13 mouse cellular contexts compared by ENCODE assay signal in genomic region chr10:128773685-128774084, GRCm38 (mm10). TPM values are rescaled to one million over a fixed set of nuclear protein-coding genes. Genes with fewer than 3 reads are reported as not detected.
A peak's percentile ranks its signal among the peaks of the same experiment; 100 is the strongest.
DNase-seq lines count a peak whose midpoint lies in the region; ATAC-seq and TF ChIP-seq lines count a peak whose summit lies in the region.
"Had no signal": no experiment of that assay in that cellular context is flagged by ENCODE, and none has a peak within 500 bp of the region (broad histone marks: within the 10 kb centered on the region; RNA-seq: fewer than 3 reads in every experiment).

No protein-coding gene starts in this region.

- no peak overlapping the region for H3K9ac ChIP-seq in hindbrain, embryonic 11.5 days (ENCODE audit: low read depth, low read length)
- H3K9ac ChIP-seq in hindbrain, embryonic 14.5 days = no peak overlapping the region
- no peak overlapping the region for H3K9ac ChIP-seq in stomach, postnatal 0 days (ENCODE audit: low read length)
- H3K9ac ChIP-seq: embryonic facial prominence, embryonic 12.5 days; heart, embryonic 13.5 days had no signal

- H3K4me3 ChIP-seq in hindbrain, embryonic 11.5 days (ENCODE audit: low read depth, low read length) = no peak overlapping the region
- H3K4me3 ChIP-seq in hindbrain, embryonic 14.5 days (replicated peaks; ENCODE audit: low read length) = no peak overlapping the region
- H3K4me3 ChIP-seq in stomach, postnatal 0 days (ENCODE audit: low read depth, low read length) = no peak overlapping the region
- H3K4me3 ChIP-seq: embryonic facial prominence, embryonic 12.5 days; heart, embryonic 13.5 days had no signal

- 40% methylated on average over 5 of the region's 5 CpGs for WGBS in hindbrain, embryonic 11.5 days
- WGBS in hindbrain, embryonic 14.5 days = 36% methylated on average over 5 of the region's 5 CpGs
- WGBS in stomach, postnatal 0 days = 26% methylated on average over 5 of the region's 5 CpGs

- H3K27me3 ChIP-seq in hindbrain, embryonic 11.5 days (ENCODE audit: control insufficient read depth, insufficient read depth, low read length) = no peaks in the 10 kb centered on the region
- H3K27me3 ChIP-seq in hindbrain, embryonic 14.5 days (ENCODE audit: control insufficient read depth, insufficient read depth, low read length) = no peaks in the 10 kb centered on the region
- no peaks in the 10 kb centered on the region for H3K27me3 ChIP-seq in stomach, postnatal 0 days (ENCODE audit: control insufficient read depth, insufficient read depth, low read length)
- H3K27me3 ChIP-seq: embryonic facial prominence, embryonic 12.5 days; heart, embryonic 13.5 days had no signal

- no peak overlapping the region for H3K4me2 ChIP-seq in hindbrain, embryonic 11.5 days (replicated peaks; ENCODE audit: low read depth, low read length)
- no peak overlapping the region for H3K4me2 ChIP-seq in hindbrain, embryonic 14.5 days (replicated peaks)
- no peak overlapping the region for H3K4me2 ChIP-seq in stomach, postnatal 0 days (replicated peaks; ENCODE audit: low read depth)
- H3K4me2 ChIP-seq: embryonic facial prominence, embryonic 12.5 days; heart, embryonic 13.5 days had no signal

- TF ChIP-seq CTCF in stomach, postnatal 0 days (IDR thresholded peaks at IDR 0.05; ENCODE audit: low read depth) = peak; percentile 66

- H3K27ac ChIP-seq in hindbrain, embryonic 11.5 days (ENCODE audit: low read depth, low read length) = no peak overlapping the region
- H3K27ac ChIP-seq in hindbrain, embryonic 14.5 days = no peak overlapping the region
- H3K27ac ChIP-seq in stomach, postnatal 0 days (replicated peaks) = no peak overlapping the region
- H3K27ac ChIP-seq: embryonic facial prominence, embryonic 12.5 days; heart, embryonic 13.5 days had no signal

- DNase-seq in hindbrain, embryonic 11.5 days (ENCODE audit: low spot score) = peak; percentile 10
- DNase-seq in hindbrain, embryonic 14.5 days (ENCODE audit: low spot score) = no peak
- peak; percentile 28 for DNase-seq in retina, embryonic 14.5 days (ENCODE audit: low spot score)
- no peak for DNase-seq in retina, postnatal 1 day
- peak; percentile 32 for DNase-seq in embryo, embryonic 10.5 days (ENCODE audit: low spot score)
- DNase-seq in stomach, postnatal 0 days (ENCODE audit: low spot score) = no peak
- DNase-seq in thymus, adult 18-20 months = no peak
- no peak for DNase-seq in right cerebral cortex, postnatal 10 days (ENCODE audit: low spot score in 2 of 2)
- DNase-seq: kidney, adult 8-10 months; lung, postnatal 10 days; right cerebral cortex, adult 18-20 months had no signal

- no peak for TF ChIP-seq EP300 in stomach, postnatal 0 days (optimal IDR thresholded peaks at IDR 0.05)

- ATAC-seq in hindbrain, embryonic 11.5 days (ENCODE audit: low FRiP score) = no peak
- no peak for ATAC-seq in hindbrain, embryonic 14.5 days (ENCODE audit: low FRiP score)
- ATAC-seq in stomach, postnatal 0 days (ENCODE audit: low FRiP score, low TSS enrichment) = no peak

- no peaks in the 10 kb centered on the region for H3K4me1 ChIP-seq in hindbrain, embryonic 11.5 days (replicated peaks; ENCODE audit: control insufficient read depth, insufficient read depth, low read length)
- H3K4me1 ChIP-seq in hindbrain, embryonic 14.5 days (replicated peaks; ENCODE audit: control insufficient read depth, insufficient read depth, low read length) = no peaks in the 10 kb centered on the region
- H3K4me1 ChIP-seq in stomach, postnatal 0 days (replicated peaks; ENCODE audit: control insufficient read depth, insufficient read depth) = no peaks in the 10 kb centered on the region
- H3K4me1 ChIP-seq: embryonic facial prominence, embryonic 12.5 days had no signal

- H3K9me3 ChIP-seq in hindbrain, embryonic 11.5 days (ENCODE audit: control insufficient read depth, low read length) = no peaks in the 10 kb centered on the region
- no peaks in the 10 kb centered on the region for H3K9me3 ChIP-seq in hindbrain, embryonic 14.5 days (ENCODE audit: control insufficient read depth, low read length)
- H3K9me3 ChIP-seq in stomach, postnatal 0 days (ENCODE audit: control insufficient read depth, low read length) = no peaks in the 10 kb centered on the region
- H3K9me3 ChIP-seq: embryonic facial prominence, embryonic 12.5 days had no signal

- H3K36me3 ChIP-seq in hindbrain, embryonic 11.5 days (ENCODE audit: control insufficient read depth, insufficient read depth, low read length) = no peaks in the 10 kb centered on the region
- H3K36me3 ChIP-seq in hindbrain, embryonic 14.5 days (replicated peaks; ENCODE audit: control insufficient read depth, insufficient read depth) = no peaks in the 10 kb centered on the region
- no peaks in the 10 kb centered on the region for H3K36me3 ChIP-seq in stomach, postnatal 0 days (ENCODE audit: control insufficient read depth, insufficient read depth, low read length)
- H3K36me3 ChIP-seq: embryonic facial prominence, embryonic 12.5 days had no signal

RNA-seq across cellular contexts. Expression of gene Mmp19, which starts 17.0 kb away (rescaled TPM):
- 0.27 and 0.49 TPM in 2 replicates for polyA plus RNA-seq in hindbrain, embryonic 11.5 days (2014; fragmentation: Nextera tagmentation; extraction: Ambion mirVana)
- 0.65 and 0.80 TPM in 2 replicates for polyA plus RNA-seq in hindbrain, embryonic 14.5 days (2014; fragmentation: Nextera tagmentation; extraction: Ambion mirVana)
- polyA plus RNA-seq in stomach, postnatal 0 days (2015; fragmentation: Nextera tagmentation; extraction: Ambion mirVana) = 2.0 and 2.1 TPM in 2 replicates

RNA-seq across cellular contexts. Expression of gene Pym1, which starts 26.0 kb away (rescaled TPM):
- 44.5 and 48.3 TPM in 2 replicates for polyA plus RNA-seq in hindbrain, embryonic 11.5 days (2014; fragmentation: Nextera tagmentation; extraction: Ambion mirVana)
- polyA plus RNA-seq in hindbrain, embryonic 14.5 days (2014; fragmentation: Nextera tagmentation; extraction: Ambion mirVana) = 38.6 and 42.0 TPM in 2 replicates
- polyA plus RNA-seq in stomach, postnatal 0 days (2015; fragmentation: Nextera tagmentation; extraction: Ambion mirVana) = 22.7 and 24.1 TPM in 2 replicates

RNA-seq across cellular contexts. Expression of gene Dgka, which starts 29.0 kb away (rescaled TPM):
- polyA plus RNA-seq in hindbrain, embryonic 11.5 days (2014; fragmentation: Nextera tagmentation; extraction: Ambion mirVana) = 5.0 and 6.2 TPM in 2 replicates
- polyA plus RNA-seq in hindbrain, embryonic 14.5 days (2014; fragmentation: Nextera tagmentation; extraction: Ambion mirVana) = 6.9 and 7.7 TPM in 2 replicates
- polyA plus RNA-seq in stomach, postnatal 0 days (2015; fragmentation: Nextera tagmentation; extraction: Ambion mirVana) = 14.6 and 15.7 TPM in 2 replicates

RNA-seq across cellular contexts. Expression of gene Dnajc14, which starts 30.2 kb away (rescaled TPM):
- polyA plus RNA-seq in hindbrain, embryonic 11.5 days (2014; fragmentation: Nextera tagmentation; extraction: Ambion mirVana) = 31.8 and 34.7 TPM in 2 replicates
- 34.6 and 35.1 TPM in 2 replicates for polyA plus RNA-seq in hindbrain, embryonic 14.5 days (2014; fragmentation: Nextera tagmentation; extraction: Ambion mirVana)
- polyA plus RNA-seq in stomach, postnatal 0 days (2015; fragmentation: Nextera tagmentation; extraction: Ambion mirVana) = 29.8 and 30.5 TPM in 2 replicates

RNA-seq across cellular contexts. Expression of gene Tmem198b, which starts 30.5 kb away (rescaled TPM):
- 14.2 and 16.3 TPM in 2 replicates for polyA plus RNA-seq in hindbrain, embryonic 11.5 days (2014; fragmentation: Nextera tagmentation; extraction: Ambion mirVana)
- 13.3 and 14.8 TPM in 2 replicates for polyA plus RNA-seq in hindbrain, embryonic 14.5 days (2014; fragmentation: Nextera tagmentation; extraction: Ambion mirVana)
- 7.8 and 8.5 TPM in 2 replicates for polyA plus RNA-seq in stomach, postnatal 0 days (2015; fragmentation: Nextera tagmentation; extraction: Ambion mirVana)

Comparison
In these comparisons a context has a peak if more than half of its experiments do, and no peak if none do; other contexts are left out.
1. DNase-seq: peak in hindbrain, embryonic 11.5 days (single experiment), retina, embryonic 14.5 days (single experiment) and embryo, embryonic 10.5 days (single experiment); none in hindbrain, embryonic 14.5 days (single experiment), retina, postnatal 1 day (single experiment), stomach, postnatal 0 days (single experiment), thymus, adult 18-20 months (0 of 2) and right cerebral cortex, postnatal 10 days (0 of 2).